Mouse (Mus musculus) forebrain, embryonic 16.5 days (tissue): ENCODE data around the gene Sik3. TPM values are rescaled to one million over a fixed set of nuclear protein-coding genes. Genes with fewer than 3 reads are reported as not detected.

ENCODE experiments used
- ATAC-seq: fragments of 200-750 bp; cut with Nextera tagmentation; 2 replicates; pipeline ENCODE4 v1.8.0; 2017; ENCODE audit warnings: mild to moderate bottlenecking, moderate library complexity
- H3K27ac ChIP-seq: fragments of 300-500 bp; sonication (generic); 2 replicates; pipeline ENCODE4 v1.5.1; 2014; ENCODE audit warnings: low read length, control low read depth
- H3K27me3 ChIP-seq: fragments of 300-500 bp; sonication (generic); replicated peaks from 2 replicates; pipeline ENCODE4 v1.6.1; 2014; ENCODE audit warnings: low read length; ENCODE audit not compliant: control insufficient read depth, insufficient read depth
- H3K36me3 ChIP-seq: fragments of 300-500 bp; sonication (generic); 2 replicates; pipeline ENCODE4 v1.6.1; 2014; ENCODE audit not compliant: control insufficient read depth, insufficient read depth
- H3K4me1 ChIP-seq: fragments of 300-500 bp; sonication (generic); replicated peaks from 2 replicates; pipeline ENCODE4 v1.6.1; 2014; ENCODE audit warnings: low read length; ENCODE audit not compliant: control insufficient read depth, insufficient read depth
- H3K4me2 ChIP-seq: fragments of 300-500 bp; sonication (generic); 2 replicates; pipeline ENCODE4 v1.6.1; 2014; ENCODE audit warnings: mild to moderate bottlenecking, low read length, control low read depth
- H3K4me3 ChIP-seq: fragments of 300-500 bp; sonication (generic); replicated peaks from 2 replicates; pipeline ENCODE4 v1.5.1; 2014; ENCODE audit warnings: mild to moderate bottlenecking, low read length, control low read depth
- H3K9ac ChIP-seq: fragments of 300-500 bp; sonication (generic); replicated peaks from 2 replicates; pipeline ENCODE4 v1.6.1; 2014; ENCODE audit warnings: low read depth, low read length, control low read depth
- H3K9me3 ChIP-seq: fragments of 300-500 bp; sonication (generic); 2 replicates; pipeline ENCODE4 v1.6.1; 2016; ENCODE audit warnings: low read length; ENCODE audit not compliant: control insufficient read depth
- WGBS: fragments of 180-500 bp; shearing (Covaris S2); extraction: QIAGEN DNeasy Blood & Tissue Kit; methylation state at CpG from one replicate; pipeline ENCODE4 v1.1.7; 2014; 5-methylcytosine and 5-hydroxymethylcytosine counted together
- polyA plus RNA-seq: library from polyadenylated mRNA; unstranded; fragments of >200 nt; fragmentation: Nextera tagmentation; extraction: Ambion mirVana; gene quantifications from 2 replicates; pipeline ENCODE4 v1.2.1, GENCODE M21; 2015

Sik3 gene
- polyA plus RNA-seq, 1 experiment from 2014 or later = 5.3 TPM

DNA sequence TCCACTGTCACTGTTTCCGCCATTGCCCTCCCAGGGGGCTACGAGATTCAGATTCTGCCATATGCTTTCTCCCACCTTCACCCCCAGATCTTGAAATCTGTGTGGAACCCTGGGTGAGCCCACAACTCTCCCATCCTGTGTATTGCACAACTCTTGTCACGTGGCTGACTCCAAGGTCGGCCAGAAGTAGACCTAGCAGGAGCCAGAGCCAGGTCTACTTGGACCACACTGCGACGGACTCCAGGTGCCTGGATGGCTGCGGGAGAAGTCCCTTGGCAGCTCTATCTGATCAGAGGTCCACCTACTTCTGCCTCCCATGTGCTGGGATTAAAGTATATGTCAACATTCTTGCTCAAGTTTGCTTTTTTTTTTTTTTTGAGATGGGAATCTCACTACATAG, 248.5 kb downstream of the Sik3 start:
- Histone ChIP-seq H3K4me3 (no peak overlapping the region), H3K27me3 (no peaks in the 10 kb centered on the region), H3K27ac (no peak overlapping the region), H3K9ac (no peak overlapping the region), H3K9me3 (no peaks in the 10 kb centered on the region), H3K4me1 (no peaks in the 10 kb centered on the region), H3K4me2 (no peak overlapping the region), H3K36me3 (no peaks in the 10 kb centered on the region)
- ATAC-seq = no peak
- WGBS = 89% methylated on average over 7 of the region's 7 CpGs

GRCm38 (mm10) chr9:46268343-46268873, 255.8 kb downstream of the Sik3 start, which contains the start of gene Apoa5:
Gene Apoa5 (plus strand): TSS chr9:46268633.
- Histone ChIP-seq H3K4me2 (no peak within 1 kb of the TSS), H3K9me3 (no peaks in the 10 kb centered on the region), H3K27ac (no peak within 1 kb of the TSS), H3K27me3 (peaks cover 10% of the 10 kb centered on the region; the same call in 1 of the 2 replicates), H3K9ac (no peak within 1 kb of the TSS), H3K4me1 (peaks cover 4% of the 10 kb centered on the region), H3K4me3 (no peak within 1 kb of the TSS), H3K36me3 (no peaks in the 10 kb centered on the region)
- no peak for ATAC-seq
- WGBS = 59% methylated on average over 7 of the region's 7 CpGs

DNA sequence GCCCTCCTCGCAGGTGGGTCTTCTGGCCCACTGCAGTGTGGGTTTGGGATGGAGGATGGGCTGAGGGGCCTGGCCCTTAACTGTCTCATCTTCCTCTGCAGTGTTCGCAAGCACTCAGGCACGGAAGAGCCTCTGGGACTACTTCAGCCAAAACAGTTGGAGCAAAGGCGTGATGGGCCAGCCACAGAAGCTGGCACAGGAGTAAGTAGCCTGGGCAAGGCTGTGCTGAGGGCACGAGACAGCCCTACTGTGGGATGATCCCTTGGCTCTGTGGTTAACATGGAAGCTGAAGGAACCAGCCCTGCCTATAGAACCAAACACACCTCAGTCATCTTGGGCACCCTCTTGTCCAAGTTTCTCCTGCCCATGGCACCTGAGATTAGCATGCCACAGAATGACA, 256.5 kb downstream of the Sik3 start:
- Histone ChIP-seq H3K4me2 (no peak overlapping the region), H3K9me3 (no peaks in the 10 kb centered on the region), H3K4me1 (peaks cover 11% of the 10 kb centered on the region), H3K27ac (no peak overlapping the region), H3K27me3 (peaks cover 10% of the 10 kb centered on the region; the same call in 1 of the 2 replicates), H3K36me3 (no peaks in the 10 kb centered on the region), H3K9ac (no peak overlapping the region), H3K4me3 (no peak overlapping the region)
- no peak for ATAC-seq
- WGBS = 85% methylated on average over 5 of the region's 5 CpGs

DNA sequence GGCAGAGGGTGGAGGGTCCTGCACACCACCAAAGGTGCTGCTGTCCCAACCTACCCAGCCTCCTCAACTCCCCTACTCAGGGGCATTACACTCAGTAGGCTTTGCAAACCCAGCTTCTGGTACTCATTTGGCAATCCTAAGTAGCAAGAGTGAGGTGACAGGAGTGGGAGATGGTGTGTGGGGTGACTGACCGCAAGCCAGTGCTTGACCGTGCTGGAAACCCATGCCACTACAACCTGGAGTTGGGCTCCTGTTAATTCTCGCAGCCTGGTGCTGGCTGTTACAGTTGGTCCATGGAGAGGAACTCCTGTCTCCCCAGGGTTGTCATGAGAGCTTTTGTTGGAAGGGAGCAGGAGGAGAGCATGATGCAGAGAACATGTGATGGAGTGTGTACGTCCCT, 258.2 kb downstream of the Sik3 start:
- Histone ChIP-seq H3K4me3 (no peak overlapping the region), H3K36me3 (peaks cover 7% of the 10 kb centered on the region; the same call in 1 of the 2 replicates), H3K27ac (no peak overlapping the region), H3K4me2 (no peak overlapping the region), H3K9ac (no peak overlapping the region), H3K4me1 (peaks cover 16% of the 10 kb centered on the region), H3K27me3 (peaks cover 10% of the 10 kb centered on the region; the same call in 1 of the 2 replicates), H3K9me3 (no peaks in the 10 kb centered on the region)
- 98% methylated on average over 4 of the region's 4 CpGs for WGBS
- ATAC-seq = no peak

GRCm38 (mm10) chr9:46272070-46272469, 259.4 kb downstream of the Sik3 start:
- H3K9me3 ChIP-seq = no peaks in the 10 kb centered on the region
- H3K27me3 ChIP-seq = peaks cover 10% of the 10 kb centered on the region; the same call in 1 of the 2 replicates
- H3K4me2 ChIP-seq = no peak overlapping the region
- 89% methylated on average over 9 of the region's 9 CpGs for WGBS
- no peak overlapping the region for H3K9ac ChIP-seq
- peaks cover 18% of the 10 kb centered on the region for H3K36me3 ChIP-seq
- peaks cover 16% of the 10 kb centered on the region for H3K4me1 ChIP-seq
- no peak for ATAC-seq
- no peak overlapping the region for H3K4me3 ChIP-seq
- H3K27ac ChIP-seq = no peak overlapping the region

GRCm38 (mm10) chr9:46272677-46273454, 260.2 kb downstream of the Sik3 start, which contains the start of gene Zpr1:
Gene Zpr1 (plus strand): TSS chr9:46273064.
- Histone ChIP-seq H3K36me3 (peaks cover 23% of the 10 kb centered on the region), H3K27me3 (peaks cover 10% of the 10 kb centered on the region; the same call in 1 of the 2 replicates), H3K9me3 (no peaks in the 10 kb centered on the region), H3K9ac (peak within 1 kb of the TSS; percentile 71), H3K4me2 (peak within 1 kb of the TSS; percentile 86), H3K4me3 (peak within 1 kb of the TSS; percentile 70), H3K4me1 (peaks cover 16% of the 10 kb centered on the region), H3K27ac (peak within 1 kb of the TSS; percentile 37)
- peak; percentile 97 for ATAC-seq
- WGBS = 5% methylated on average over 42 of the region's 45 CpGs

Other genes starting within 250 kb of the Sik3 start
- gene Cep164, start 184.1 kb upstream of the Sik3 start, polyA plus RNA-seq = 11.6 and 17.9 TPM in 2 replicates
- 46.9 and 51.7 TPM in 2 replicates for gene Bace1, start 174.2 kb upstream of the Sik3 start, polyA plus RNA-seq
- 22.9 and 30.5 TPM in 2 replicates for gene Pcsk7, start 106.3 kb upstream of the Sik3 start, polyA plus RNA-seq
- 79.6 and 98.3 TPM in 2 replicates for gene Rnf214, start 105.9 kb upstream of the Sik3 start, polyA plus RNA-seq
- gene Tagln, start 76.8 kb upstream of the Sik3 start, polyA plus RNA-seq = 5.0 and 5.6 TPM in 2 replicates
- gene Sidt2, start 57.6 kb upstream of the Sik3 start, polyA plus RNA-seq = 39.6 and 42.7 TPM in 2 replicates
- 291 and 321 TPM in 2 replicates for gene Pafah1b2, start 130 bp upstream of the Sik3 start, polyA plus RNA-seq
- gene Apoa1, start 215.8 kb downstream of the Sik3 start, polyA plus RNA-seq = 1.4 and 1.5 TPM in 2 replicates
- gene Apoc3, start 222.8 kb downstream of the Sik3 start, polyA plus RNA-seq = not detected in 2 replicates
- gene Apoa4, start 227.9 kb downstream of the Sik3 start, polyA plus RNA-seq = not detected in 2 replicates